Mouse (Mus musculus) CD4-positive helper T cell, adult 2 months (primary cell): ENCODE results near the gene Ttbk1.

Experiments used
- DNase-seq: peaks from one replicate; pipeline ENCODE4 v3.0.0-alpha.2; 2012; ENCODE audit warnings: low read depth, missing footprints, low spot score

The Ttbk1 gene

DNA sequence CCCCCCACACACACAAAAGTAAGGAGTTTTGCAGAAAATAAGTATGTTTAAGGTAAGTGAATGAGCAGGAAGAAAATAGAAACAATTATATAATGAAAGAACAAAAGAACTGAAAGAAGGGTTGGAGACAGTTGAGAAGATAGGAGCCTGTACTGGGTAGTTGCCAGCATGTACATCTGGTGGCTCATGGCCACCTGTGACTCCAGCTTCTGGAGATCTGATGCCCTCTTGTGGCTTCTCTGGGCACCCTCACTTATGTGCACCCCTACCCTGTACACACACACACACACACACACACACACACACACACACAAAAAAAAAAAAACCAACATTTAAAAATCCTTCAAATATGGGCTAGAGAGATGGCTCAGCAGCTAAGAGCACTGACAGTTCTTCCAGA lies 67.8 kb downstream of the Ttbk1 start:
- no peak for DNase-seq

DNA sequence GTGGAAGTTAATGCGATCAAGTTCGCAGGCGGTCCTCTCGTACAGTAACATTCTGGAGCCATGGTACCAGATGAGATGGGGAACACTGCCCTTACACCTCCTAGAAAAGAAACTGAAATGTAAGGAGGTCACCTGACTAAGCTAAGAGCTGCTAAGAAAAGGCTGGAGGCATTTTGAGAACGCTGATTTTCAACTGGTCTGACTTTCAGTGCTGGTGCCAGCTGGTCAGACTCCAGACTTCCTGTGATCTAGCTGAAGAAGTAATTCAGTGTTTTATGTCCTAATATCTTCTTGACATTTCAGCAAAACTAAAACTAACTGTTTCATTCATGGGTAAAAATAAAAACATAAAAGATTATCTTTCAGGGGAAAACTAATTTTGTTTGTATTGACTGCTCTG lies 68.8 kb downstream of the Ttbk1 start:
- DNase-seq: no peak

GRCm38 (mm10) chr17:46408478-46408877 lies 79.0 kb downstream of the Ttbk1 start:
- DNase-seq: no peak

DNA sequence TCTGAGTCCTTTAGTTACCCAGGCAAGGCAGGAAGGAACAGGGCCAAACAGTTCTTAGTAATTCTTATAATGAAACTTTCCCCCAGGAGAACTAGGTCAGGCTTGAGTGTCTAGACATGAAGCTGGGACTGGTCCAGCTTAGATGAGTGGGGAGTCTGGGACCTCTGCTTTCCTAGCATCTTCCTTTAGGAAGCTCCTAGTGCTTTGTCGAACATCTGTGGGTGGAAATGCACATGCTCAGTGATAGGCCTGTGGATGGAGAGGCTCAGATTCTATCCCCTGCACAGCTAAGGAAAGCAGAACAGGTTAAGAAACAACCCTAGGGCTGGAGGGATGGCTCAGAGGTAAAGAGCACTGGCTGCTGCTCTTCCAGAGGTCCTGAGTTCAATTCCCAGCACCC lies 92.8 kb downstream of the Ttbk1 start:
- DNase-seq: no peak

DNA sequence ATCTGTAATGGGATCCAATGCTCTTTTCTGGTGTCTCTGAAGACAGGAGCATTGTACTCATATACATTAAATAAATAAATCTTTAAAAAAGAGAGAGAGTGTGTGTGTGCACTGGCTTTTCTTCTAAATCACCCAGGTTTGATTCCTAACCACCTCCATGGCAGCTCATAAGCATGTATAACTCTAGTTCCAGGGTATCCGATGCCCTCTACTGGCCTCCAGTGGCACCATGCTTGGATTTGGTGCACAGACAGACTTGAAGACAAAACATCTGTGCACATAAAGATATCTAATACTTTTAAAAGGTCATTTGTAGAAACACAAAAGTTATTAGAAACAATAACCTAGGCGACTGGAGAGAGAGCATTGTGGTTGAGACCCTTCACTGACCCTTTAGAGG lies 94.5 kb downstream of the Ttbk1 start:
- peak; percentile 66 for DNase-seq
